Mouse (Mus musculus) retina, embryonic 14.5 days (tissue): ENCODE data around the gene Aif1.

Source experiments
- DNase-seq: peaks from one replicate; pipeline ENCODE4 v3.0.0-alpha.2; 2015; ENCODE audit warnings: low spot score

Aif1 gene

DNA sequence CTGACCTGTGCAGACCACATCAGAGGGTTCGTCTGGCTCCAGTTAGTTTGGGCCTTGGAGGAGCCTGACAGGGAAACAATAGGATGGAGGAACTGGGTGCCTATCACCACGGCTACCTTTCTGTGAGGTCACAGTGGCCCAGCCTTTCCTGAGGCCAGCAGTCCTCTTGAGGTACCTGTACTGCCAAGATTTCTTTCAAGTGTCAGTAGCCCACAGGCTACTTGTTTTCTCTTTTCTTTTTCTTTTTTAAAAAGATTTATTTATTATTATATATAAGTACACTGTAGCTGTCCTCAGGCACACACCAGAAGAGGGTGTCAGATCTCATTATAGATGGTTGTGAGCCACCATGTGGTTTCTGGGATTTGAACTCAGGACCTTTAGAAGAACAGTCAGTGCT is at the start of gene Aif1:
TSS of gene Aif1 (minus strand) at position 101 of the 400 bp plus-strand sequence.
- no peak for DNase-seq

DNA sequence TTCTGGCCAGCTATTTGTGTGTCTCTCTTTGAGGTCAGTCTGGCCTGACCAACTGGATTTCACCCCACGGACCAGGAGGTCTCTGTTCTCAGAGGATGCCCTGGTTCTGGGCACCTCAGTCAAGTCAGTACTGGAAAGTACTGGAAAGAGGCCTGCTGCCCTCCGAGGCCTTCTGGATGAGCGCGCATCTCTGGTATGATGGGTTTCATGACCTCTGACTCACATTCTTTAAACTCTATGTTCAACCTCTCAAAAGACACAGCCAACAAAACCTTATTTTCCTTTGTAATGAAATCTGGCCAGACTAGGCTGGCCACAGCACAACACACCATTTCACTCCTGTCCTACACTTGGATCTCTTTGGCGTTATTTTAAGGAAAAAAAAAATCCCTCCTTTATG is 49.6 kb upstream of the Aif1 start:
- no peak for DNase-seq

DNA sequence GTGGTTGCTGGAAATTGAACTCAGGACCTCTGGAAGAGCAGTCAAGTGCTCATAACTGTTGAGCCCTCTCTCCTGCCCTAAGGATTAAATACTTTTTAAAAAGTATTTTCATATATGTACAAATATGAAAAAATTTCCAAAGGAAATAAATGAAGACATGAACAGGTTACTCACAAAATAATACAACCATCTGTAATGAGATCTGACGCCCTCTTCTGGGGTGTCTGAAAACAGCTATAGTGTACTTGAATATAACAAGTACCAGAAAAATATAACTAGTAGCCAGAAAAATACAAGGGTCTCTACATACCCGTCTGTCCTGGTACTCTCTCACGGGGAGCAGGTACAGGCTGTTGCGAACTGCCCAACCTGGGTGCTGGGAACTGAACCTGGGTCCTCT is 48.8 kb upstream of the Aif1 start:
- DNase-seq: no peak

DNA sequence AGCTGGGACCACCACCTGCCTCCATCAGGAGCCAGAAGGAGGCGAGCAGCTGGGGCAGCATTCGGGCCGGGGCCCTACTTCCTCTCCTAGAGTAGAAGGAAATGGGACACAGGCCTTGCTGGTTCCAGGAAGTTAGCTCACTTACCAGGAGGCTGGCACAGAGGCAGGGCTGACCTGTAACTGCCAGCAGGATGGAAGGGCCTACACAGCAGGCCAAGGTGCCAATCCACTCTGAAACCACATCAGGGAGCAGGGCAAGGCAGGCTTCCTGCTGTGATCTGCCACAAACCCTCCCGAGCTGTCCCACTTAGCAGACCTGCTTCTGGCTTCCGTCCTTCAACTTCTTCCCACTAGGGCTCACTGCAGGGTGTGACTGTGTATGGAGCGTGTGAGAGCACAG is 46.4 kb upstream of the Aif1 start:
- no peak for DNase-seq

DNA sequence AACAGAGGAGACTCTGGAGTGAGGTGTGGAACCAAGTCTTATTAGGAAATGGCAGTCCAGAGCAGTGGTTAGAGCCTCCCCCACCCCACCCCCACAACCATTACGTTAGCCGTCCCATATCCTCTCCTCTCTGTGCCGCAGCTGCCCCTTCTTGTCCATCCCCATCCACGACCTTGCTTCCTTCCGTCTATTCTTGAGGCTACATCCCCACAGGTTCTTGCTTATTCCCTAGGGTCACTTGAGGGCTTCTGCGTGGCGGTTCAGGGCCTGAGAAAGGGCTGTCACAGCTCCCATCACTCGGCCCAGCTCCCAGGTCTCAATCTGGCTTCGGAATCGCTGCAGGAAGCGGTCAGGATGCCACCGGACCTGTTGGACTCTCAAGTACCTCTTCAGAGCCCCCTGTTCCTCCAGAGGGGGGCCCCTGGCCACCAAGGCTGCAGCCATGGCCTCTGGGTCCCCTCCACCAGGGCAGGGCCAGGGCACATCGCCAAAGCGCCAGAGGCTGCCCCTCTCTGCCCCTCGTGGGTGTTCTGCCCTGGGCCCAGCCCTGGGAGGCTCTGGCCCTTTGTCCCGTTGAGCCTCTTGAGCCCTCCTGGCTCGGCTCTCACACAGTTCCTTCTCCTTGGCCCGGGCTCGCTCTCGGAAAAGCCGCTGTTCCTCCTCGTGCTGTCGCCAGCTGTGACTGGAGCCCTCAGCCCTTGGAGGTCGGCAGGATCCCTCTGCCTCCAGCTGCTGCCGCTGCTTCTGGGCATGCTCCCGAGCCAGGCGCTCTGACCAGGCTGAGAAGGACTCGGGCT is 44.5 kb upstream of the Aif1 start, which contains the start of gene Gm16181:
TSS of gene Gm16181 (plus strand) at position 679 of the 797 bp plus-strand sequence.
- DNase-seq: no peak

DNA sequence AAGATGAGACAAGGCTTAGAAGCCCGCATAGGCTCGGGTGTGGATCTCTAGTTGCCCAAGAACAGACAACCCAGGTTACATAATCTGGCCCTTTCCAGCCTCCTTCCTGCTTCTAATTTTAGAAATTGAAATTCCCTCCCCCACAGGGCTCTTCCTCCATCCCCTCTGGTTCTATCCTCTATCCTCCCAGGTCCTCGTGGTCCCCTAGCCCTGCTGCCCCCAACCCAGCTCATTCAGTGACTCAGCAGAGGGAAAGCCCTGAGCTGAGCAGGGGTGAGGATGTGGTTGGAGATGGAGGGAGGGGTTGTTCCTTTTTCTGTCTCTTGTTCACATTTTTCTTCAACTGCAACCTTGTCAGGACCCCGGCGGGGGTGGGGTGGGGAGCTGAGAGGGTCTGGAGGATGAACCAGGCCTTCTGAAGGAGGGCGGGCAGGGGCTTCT is 43.8 kb upstream of the Aif1 start:
- DNase-seq: no peak

DNA sequence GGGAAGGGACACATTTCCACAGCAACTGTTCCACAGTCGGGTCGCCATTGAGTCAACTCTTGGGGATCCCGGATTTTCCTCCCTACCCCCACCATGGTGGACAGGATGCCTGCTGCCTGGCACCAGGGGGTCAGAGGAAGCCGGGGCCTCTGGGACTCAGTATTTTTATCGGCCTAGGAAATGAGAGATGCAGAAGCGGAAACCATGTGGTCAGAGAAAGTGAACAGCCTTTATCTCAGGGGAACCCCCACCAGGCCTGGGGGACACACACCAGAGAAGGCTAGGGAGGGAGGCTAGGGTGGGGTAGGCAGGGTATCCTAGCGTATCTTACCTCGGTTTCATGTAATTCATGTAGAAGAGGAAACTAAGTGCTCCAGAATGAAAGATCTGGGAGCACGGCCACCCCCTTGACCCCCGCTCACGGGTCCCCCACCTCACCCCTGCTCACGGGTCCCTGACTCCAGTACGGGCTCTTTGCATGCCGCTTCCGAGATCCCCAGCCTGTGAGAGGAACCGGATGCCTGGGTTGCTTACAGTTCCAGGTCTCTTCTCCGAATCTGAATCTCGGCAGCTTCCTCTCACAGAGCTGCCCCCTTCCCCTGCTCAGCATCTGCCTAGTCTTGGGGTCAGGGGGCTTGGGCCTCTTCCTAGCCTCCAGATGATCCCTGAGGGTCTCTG is 42.8 kb upstream of the Aif1 start:
- DNase-seq: no peak

DNA sequence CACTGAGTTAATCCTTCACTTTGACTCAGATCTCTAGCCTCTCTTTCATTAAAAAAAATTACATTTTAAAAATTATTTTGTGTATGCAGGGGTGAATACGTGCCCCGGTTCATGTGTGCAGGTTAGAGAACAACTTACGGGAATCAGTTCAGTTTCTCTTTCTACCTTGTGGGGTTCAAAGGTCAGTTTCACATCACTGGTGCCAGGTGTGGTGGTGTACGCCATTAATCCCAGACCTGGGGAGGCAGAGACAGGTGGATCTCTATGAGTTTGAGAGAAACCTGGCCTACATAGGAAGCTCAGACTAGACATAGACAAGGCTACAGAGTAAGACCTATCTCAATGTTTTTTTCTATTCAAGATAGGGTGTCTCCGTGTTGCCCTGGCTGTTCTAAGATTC is 37.2 kb upstream of the Aif1 start:
- DNase-seq: no peak

DNA sequence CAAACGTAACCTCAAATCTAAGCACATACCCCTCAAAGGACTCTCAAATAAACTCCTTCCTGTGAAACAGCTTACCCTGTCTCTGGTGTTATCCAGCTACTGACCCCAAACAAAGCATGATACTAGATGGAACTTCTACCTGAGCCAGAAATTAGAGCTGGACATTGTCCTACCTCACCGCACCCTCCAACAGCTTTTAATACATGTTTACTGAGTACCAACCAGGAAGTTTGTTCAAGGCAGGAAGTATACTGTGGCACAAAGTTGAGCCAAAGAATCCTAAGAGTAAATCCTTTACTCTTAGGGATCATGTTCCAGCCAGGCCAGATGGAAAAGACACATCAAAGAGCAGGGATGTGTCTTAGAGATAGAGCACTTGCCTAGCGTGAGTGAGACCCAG is 34.7 kb upstream of the Aif1 start:
- no peak for DNase-seq

DNA sequence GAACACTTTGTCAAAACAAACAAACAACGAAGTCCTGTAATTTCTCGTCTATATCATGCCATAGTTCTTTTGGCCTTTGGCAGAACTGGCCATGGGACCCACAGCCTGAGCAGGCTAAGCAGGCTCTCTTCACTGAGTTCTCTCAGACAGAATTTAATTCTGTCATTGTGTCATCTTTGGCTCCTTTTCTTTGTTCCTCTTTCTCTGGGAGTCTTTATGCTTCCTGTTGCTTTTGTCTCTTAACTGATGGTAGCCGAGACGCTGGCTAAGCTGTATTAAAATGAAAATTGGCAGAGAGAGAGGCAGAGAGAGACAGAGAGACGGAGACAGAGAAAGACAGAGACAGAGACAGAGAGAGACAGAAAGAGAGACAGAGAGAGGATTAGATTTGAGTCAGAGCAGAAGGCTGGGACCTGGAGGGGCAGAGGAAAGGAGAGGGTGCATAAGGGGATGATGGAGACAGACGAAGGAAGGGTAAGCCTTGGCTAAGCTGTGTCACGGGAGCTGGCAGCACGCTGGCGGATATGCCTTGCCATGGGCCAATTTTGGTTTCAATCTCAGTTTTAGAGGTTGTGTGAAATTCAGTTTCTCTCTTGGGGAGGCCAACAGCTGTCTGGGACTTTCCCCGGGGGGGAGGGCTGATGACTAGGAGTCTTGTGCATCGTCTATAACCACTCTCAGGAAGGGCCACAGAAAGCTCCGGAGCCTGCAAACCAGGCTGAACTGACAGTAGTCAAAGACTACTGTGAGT is 34.1 kb upstream of the Aif1 start:
- DNase-seq: no peak

DNA sequence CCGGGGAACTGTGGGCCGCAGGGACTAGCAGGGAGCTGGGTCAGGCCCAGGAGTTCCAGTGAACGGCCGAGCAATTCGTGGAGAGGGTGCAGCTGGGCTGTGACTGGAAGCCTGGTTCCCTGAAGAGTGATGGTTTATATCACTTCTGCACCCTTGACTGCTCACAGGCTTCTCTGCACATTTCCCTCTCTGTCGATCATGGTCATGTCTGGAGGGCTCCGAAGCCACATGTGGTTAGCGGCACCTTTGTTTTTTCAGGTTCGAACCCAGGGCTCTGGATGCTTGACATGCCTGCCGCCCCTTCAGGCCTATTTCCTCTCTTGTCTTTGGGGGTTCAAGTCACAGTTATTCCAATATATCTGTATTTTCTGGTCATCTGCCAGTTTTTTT is 29.5 kb upstream of the Aif1 start:
- DNase-seq: no peak

DNA sequence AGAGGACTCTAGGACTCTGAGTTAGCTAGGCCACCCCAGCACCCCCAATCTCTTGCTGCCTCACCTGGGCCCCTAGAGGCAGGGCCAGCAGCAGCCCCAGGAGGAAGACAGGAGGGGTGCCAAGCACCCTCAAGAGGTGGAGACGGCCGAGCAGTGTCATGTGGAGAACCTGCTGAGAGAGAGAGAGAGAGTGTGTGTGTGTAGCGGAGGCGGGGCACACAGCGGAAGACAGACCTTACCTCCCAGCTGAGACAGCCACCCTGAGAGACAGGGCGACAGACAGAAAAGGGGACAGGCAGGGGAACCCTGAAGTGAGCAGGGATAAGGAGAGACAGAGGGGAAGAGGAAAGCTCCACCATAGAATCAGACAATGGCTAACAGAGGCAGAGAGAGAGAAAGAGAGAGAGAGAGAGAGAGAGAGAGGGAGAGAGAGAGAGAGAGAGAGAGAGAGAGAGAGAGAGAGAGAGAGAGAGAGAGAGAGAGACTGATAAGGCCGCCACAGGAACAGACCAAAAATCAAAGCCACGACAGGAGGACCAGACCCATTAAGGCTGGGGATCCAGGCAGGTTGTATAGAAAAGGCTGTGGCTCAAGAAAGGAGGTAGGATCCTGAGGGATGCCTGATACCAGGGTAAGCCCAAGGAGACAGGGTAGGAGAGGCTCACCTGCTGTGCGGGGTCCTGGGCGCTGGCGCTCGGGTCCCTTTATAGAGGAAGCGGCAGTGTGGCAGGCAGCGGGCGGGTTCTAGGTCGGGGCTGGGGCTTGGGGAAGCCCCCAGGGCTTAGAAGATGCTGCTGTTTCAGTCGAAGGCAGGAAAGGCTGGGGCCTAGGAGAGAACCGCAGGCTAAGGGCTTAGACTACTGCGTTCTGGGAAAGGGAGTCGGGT is 28.9 kb upstream of the Aif1 start, which contains the start of gene Lta:
TSS of gene Lta (minus strand) at position 858 of the 886 bp plus-strand sequence.
- DNase-seq: no peak

DNA sequence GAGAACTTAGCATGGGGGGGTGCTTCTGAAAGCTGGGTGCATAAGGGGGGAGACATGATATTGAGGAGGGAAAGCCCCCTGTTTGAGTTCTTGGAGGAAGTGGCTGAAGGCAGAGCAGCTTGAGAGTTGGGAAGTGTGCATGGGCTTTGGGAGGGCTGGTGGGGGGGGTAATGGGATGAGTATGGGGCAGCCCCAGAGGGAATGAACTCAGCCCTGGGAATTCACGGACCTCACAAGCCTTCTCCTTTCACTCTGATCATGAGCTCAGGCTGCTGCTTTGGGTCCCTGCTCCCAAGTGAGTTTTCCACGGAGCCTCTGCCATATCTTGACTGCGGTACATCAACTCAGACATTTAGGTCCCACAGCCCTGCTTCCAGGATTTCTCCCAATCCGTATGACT is 26.6 kb upstream of the Aif1 start:
- no peak for DNase-seq

DNA sequence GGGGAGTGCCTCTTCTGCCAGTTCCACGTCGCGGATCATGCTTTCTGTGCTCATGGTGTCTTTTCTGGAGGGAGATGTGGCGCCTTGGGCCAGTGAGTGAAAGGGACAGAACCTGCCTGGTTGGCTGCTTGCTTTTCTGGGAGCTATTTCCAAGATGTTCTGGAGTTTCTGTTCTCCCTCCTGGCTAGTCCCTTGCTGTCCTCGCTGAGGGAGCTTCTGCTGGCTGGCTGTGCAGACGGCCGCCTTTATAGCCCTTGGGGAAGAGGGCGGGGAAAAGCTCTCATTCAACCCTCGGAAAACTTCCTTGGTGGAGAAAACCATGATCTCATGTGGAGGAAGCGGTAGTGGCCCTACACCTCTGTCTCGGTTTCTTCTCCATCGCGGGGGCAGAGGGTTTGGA is 25.9 kb upstream of the Aif1 start, which contains the start of gene Tnf:
TSS of gene Tnf (minus strand) at position 221 of the 400 bp plus-strand sequence.
- no peak for DNase-seq

DNA sequence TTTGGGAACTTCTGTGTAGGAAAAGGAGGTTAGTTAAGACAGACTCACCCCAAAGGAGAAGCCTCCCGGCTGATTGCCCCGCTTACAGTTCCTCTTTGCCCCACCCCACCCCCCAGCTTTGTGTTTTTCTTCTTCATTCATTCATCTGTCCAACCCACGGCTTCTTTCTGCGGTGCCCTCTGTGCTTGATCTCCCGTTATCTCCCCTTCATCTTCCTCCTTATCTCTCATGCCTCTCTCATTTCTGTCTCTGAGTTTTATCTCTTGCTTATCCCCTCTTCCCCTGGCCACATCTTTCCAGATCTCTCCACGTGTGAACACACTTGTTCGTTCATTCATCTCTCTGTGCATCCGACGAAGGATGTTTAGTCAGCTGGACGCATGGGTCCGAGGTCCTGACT is 25.3 kb upstream of the Aif1 start:
- DNase-seq: no peak

DNA sequence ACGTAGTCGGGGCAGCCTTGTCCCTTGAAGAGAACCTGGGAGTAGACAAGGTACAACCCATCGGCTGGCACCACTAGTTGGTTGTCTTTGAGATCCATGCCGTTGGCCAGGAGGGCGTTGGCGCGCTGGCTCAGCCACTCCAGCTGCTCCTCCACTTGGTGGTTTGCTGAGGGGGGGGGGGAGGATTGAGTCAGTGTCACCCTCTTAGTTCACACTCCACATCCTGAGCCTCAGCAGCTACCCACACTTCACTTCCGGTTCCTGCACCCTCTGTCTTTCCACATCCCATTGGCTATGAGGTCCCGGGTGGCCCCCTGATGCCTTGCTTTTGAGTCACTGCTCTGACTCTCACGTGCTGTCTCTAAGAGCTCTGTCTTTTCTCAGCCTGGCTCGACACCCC is 24.5 kb upstream of the Aif1 start:
- no peak for DNase-seq

DNA sequence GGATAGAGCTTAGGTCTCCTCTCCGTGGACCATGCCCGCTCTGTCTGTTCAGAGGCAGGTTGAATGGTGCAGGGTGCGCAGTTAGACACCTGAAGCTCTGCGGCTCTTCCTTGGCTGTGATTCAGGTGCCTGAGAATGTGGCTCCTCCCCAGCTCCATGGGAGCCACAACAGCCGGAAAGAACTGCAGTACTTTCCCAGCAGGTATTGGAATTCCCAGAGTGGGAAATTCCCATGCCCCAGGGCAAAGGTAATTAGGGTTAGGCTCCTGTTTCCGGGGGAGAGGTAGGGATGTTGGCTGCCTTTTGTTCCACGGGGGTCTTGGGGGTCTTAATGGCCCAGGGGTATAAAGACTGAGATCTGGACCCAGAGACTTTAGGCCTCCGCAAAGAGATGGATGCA is 23.1 kb upstream of the Aif1 start:
- no peak for DNase-seq

DNA sequence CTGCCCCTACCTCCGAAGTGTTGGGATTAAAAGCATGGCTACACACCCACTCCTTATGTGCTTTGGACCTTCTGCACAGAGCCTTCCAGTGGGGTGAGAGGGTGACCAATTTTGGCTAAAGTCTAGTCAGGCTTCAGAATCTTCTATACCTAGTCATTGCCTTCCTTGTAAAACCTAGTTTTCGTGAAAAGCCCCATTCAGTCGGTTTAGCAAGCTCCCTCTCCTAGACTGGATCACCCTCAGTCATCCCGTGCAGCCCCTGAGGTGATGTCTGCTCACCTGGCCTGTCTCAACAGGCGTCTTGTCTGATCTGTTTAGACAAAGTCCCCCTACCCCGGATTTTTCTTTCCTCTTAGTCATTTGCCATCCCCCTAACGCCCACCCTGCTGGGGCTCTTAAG is 22.2 kb upstream of the Aif1 start:
- DNase-seq: no peak

DNA sequence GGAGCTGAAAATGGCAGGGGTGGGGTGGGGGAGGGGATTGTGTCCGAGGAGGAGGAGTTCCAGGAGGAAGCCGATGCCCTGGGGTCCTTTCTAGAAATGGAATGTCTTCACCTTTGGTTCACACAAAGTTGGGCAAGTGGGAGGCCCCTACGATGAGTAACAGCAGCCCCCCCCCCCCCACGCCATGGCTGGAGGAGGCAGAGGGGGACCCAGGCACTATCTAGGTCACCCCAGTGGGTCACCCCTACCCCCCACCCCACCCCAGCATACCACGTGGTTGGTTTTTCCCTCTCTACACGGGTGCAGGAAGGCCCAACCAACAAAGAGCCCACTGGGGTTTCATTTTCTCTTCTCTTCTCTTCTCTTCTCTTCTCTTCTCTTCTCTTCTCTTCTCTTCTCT is 21.3 kb upstream of the Aif1 start:
- DNase-seq: no peak

DNA sequence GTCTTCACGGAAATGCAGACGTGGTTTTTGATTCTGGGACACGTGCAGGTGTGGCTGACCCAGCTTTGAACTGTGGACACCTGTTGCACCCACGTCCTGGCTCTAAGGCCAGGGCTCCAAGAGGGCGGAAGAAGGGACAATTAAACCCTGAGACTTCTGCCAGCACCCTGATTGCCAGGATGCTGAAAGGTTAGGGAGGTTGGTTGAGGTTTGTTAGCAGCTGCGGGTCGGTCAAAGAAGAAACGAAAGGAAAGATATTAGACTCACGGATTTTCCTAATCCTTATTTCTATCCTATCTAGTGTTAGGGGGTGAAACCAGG is 20.4 kb upstream of the Aif1 start:
- DNase-seq: no peak

DNA sequence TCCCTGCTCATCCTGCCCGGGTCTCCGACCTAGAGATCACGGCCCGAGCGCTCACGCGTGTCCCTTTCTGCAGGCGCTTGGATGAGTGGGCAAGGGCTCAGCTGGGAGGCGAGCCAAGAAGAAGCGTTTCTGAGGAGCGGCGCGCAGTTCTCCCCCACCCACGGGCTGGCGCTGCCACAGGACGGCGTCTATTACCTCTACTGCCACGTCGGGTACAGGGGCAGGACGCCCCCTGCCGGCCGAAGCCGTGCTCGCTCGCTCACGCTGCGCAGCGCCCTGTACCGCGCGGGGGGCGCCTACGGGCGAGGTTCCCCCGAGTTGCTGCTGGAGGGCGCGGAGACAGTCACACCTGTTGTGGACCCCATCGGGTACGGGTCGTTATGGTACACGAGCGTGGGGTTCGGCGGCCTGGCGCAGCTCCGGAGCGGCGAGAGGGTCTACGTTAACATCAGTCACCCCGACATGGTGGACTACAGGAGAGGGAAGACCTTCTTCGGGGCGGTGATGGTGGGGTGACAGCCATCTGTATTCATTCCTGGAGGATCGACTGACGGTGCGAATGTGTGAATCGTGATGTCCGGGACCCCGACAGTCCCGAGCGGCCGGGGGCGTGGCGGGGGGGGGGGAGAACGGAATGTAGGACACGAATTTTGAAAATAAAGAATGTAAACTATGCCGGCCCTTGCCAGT is 19.9 kb upstream of the Aif1 start:
- DNase-seq: peak; percentile 93
